Mouse (Mus musculus) thymus, postnatal 0 days (tissue): ENCODE results near the gene Lypd6. TPM values are rescaled to one million over a fixed set of nuclear protein-coding genes. Genes with fewer than 3 reads are reported as not detected.

Experiments used
- DNase-seq: peaks from one replicate; pipeline ENCODE4 v3.0.0-alpha.2; 2015; ENCODE audit warnings: low spot score
- polyA plus RNA-seq: library from polyadenylated mRNA; unstranded; fragments of >200 nt; fragmentation: Nextera tagmentation; extraction: Ambion mirVana; gene quantifications from 2 replicates; pipeline ENCODE4 v1.2.1, GENCODE M21; 2015

The Lypd6 gene
- polyA plus RNA-seq, 1 experiment from 2014 or later, result 0.61 TPM

GRCm38 (mm10) chr2:50165277-50165676 lies 99.0 kb downstream of the Lypd6 start:
- no peak for DNase-seq

GRCm38 (mm10) chr2:50166082-50166481 lies 99.9 kb downstream of the Lypd6 start:
- no peak for DNase-seq

- no peak for DNase-seq
Observed at GRCm38 (mm10) chr2:50173730-50174528, 107.7 kb downstream of the Lypd6 start.

- DNase-seq, result no peak
Observed at GRCm38 (mm10) chr2:50175709-50176108, 109.5 kb downstream of the Lypd6 start.

GRCm38 (mm10) chr2:50179164-50179563 lies 112.9 kb downstream of the Lypd6 start:
- no peak for DNase-seq

GRCm38 (mm10) chr2:50180423-50180822 lies 114.2 kb downstream of the Lypd6 start:
- DNase-seq, result no peak

GRCm38 (mm10) chr2:50181332-50181731 lies 115.1 kb downstream of the Lypd6 start:
- DNase-seq, result no peak

- no peak for DNase-seq
Observed at GRCm38 (mm10) chr2:50186711-50187405, 120.6 kb downstream of the Lypd6 start.

- DNase-seq, result no peak
Observed at GRCm38 (mm10) chr2:50188856-50189255, 122.6 kb downstream of the Lypd6 start.

GRCm38 (mm10) chr2:50196681-50197080 lies 130.5 kb downstream of the Lypd6 start:
- DNase-seq, result no peak

- no peak for DNase-seq
Observed at GRCm38 (mm10) chr2:50197801-50198200, 131.6 kb downstream of the Lypd6 start.

- no peak for DNase-seq
Observed at GRCm38 (mm10) chr2:50200541-50200940, 134.3 kb downstream of the Lypd6 start.

- DNase-seq, result no peak
Observed at GRCm38 (mm10) chr2:50220574-50220973, 154.3 kb downstream of the Lypd6 start.

GRCm38 (mm10) chr2:50225019-50225418 lies 158.8 kb downstream of the Lypd6 start:
- no peak for DNase-seq

- no peak for DNase-seq
Observed at GRCm38 (mm10) chr2:50233491-50233890, 167.3 kb downstream of the Lypd6 start.

Other genes starting within 250 kb of the Lypd6 start
- gene Mmadhc, start 230.4 kb downstream of the Lypd6 start, polyA plus RNA-seq, result 135 and 147 TPM in 2 replicates